Mouse (Mus musculus) heart, postnatal 0 days (tissue): ENCODE measurements at regions not wholly inside any gene's neighbourhood (a gene's known extent, or its start where the extent isn't known, plus 50 kb on each side); places are given as distances from the start of the nearest gene placed in this dataset.

ENCODE experiments used
- CTCF ChIP-seq: IDR thresholded peaks from 2 replicates; pipeline ENCODE4 v1.5.1; 2016; ENCODE audit warnings: antibody characterized with exemption, control low read depth, low read depth
- EP300 ChIP-seq: IDR thresholded peaks from 2 replicates; pipeline ENCODE4 v1.6.1; 2016; ENCODE audit warnings: antibody characterized with exemption, low read depth

DNA sequence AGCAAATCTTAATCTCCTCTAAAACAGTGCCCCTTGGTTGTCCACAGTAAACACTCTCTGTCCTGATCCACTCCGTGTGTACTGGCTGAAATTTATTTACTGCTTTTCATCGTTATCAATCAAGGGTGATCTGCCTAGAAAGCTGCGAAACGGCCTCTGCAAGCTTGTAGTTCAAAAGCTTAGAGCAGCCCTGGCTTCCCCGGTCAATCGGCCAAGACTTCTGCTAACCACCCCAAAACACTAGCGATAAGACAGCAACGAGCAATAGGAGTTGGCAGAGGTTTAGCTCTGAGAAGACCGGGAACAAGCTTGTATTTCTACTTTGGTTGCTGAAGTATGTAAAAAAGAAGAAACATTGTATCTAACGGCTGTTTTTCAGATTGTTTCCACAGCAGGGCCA is 201.8 kb downstream of the Sptssa start:
- TF ChIP-seq EP300 (no peak), CTCF (no peak)
